ENCODE assay signal across 8 mouse cellular contexts in genomic region chr10:11280578-11281463, GRCm38 (mm10). TPM values are rescaled to one million over a fixed set of nuclear protein-coding genes. Genes with fewer than 3 reads are reported as not detected.
DNase-seq lines count a peak whose midpoint lies in the region; ATAC-seq and TF ChIP-seq lines count a peak whose summit lies in the region.

TSS of gene Fbxo30 (plus strand) at chr10:11281330.

- intact Hi-C loops in heart, adult 2 months (cut with DNase I) = loop anchor here (2.0 to 5.0 kb wide), 3 partner anchors 62 to 134 kb away; partner anchors contain the start of genes Epm2a and Shprh

- H3K36me3 ChIP-seq in embryonic facial prominence, embryonic 13.5 days = no peaks in the 10 kb centered on the region
- H3K36me3 ChIP-seq in heart, adult 2 months (ENCODE audit: control insufficient read depth, insufficient read depth, low read length) = no peaks in the 10 kb centered on the region; the same call in 1 of the 2 replicates
- H3K36me3 ChIP-seq in kidney, adult 2 months (ENCODE audit: control insufficient read depth, insufficient read depth, low read length) = no peaks in the 10 kb centered on the region
- no peaks in the 10 kb centered on the region for H3K36me3 ChIP-seq in limb, embryonic 11.5 days (ENCODE audit: control insufficient read depth, insufficient read depth, low read length)
- no peaks in the 10 kb centered on the region for H3K36me3 ChIP-seq in midbrain, embryonic 13.5 days
- no peaks in the 10 kb centered on the region for H3K36me3 ChIP-seq in small intestine, adult 2 months (ENCODE audit: control insufficient read depth, insufficient read depth, low read length)

- WGBS in embryonic facial prominence, embryonic 13.5 days = under 1% methylated on average over 89 of the region's 93 CpGs
- under 1% methylated on average over 92 of the region's 93 CpGs for WGBS in heart, adult 2 months
- WGBS in kidney, adult 2 months = 1% methylated on average over 92 of the region's 93 CpGs
- WGBS in limb, embryonic 11.5 days = under 1% methylated on average over 71 of the region's 93 CpGs
- under 1% methylated on average over 88 of the region's 93 CpGs for WGBS in midbrain, embryonic 13.5 days
- WGBS in small intestine, adult 2 months = 1% methylated on average over 88 of the region's 93 CpGs

- DNase-seq in 3T3-L1 (ENCODE audit: low read depth, low spot score) = peak; percentile 81
- DNase-seq in adrenal gland, postnatal 4 days (ENCODE audit: low spot score in 2 of 2) = peak; percentile 81 to 85
- DNase-seq in heart, adult 2 months = peak; percentile 96 to 97
- peak; percentile 97 for DNase-seq in kidney, adult 2 months
- DNase-seq in limb, embryonic 11.5 days (ENCODE audit: low spot score) = peak; percentile 91

- peaks cover 3% of the 10 kb centered on the region; the same call in 1 of the 2 replicates for H3K79me2 ChIP-seq in heart, adult 2 months (replicated peaks; ENCODE audit: control insufficient read depth, insufficient read depth, low read length)

- H3K9me3 ChIP-seq in embryonic facial prominence, embryonic 13.5 days = no peaks in the 10 kb centered on the region
- no peaks in the 10 kb centered on the region for H3K9me3 ChIP-seq in limb, embryonic 11.5 days (ENCODE audit: control insufficient read depth, low read length)
- no peaks in the 10 kb centered on the region for H3K9me3 ChIP-seq in midbrain, embryonic 13.5 days

- 0 out of 2 replicates have a peak, but pooled peaks cover 10% of the 10 kb centered on the region for H3K4me1 ChIP-seq in embryonic facial prominence, embryonic 13.5 days
- H3K4me1 ChIP-seq in heart, adult 2 months (ENCODE audit: control insufficient read depth, insufficient read depth, low read length) = peaks cover 2% of the 10 kb centered on the region
- H3K4me1 ChIP-seq in kidney, adult 2 months (ENCODE audit: control insufficient read depth, insufficient read depth, low read length) = no peaks in the 10 kb centered on the region
- 0 out of 2 replicates have a peak, but pooled peaks cover 2% of the 10 kb centered on the region for H3K4me1 ChIP-seq in limb, embryonic 11.5 days (ENCODE audit: control insufficient read depth, insufficient read depth, low read length)
- peaks cover 15% of the 10 kb centered on the region for H3K4me1 ChIP-seq in midbrain, embryonic 13.5 days (replicated peaks)
- no peaks in the 10 kb centered on the region; the same call in 1 of the 2 replicates for H3K4me1 ChIP-seq in small intestine, adult 2 months (ENCODE audit: control insufficient read depth, insufficient read depth, insufficient read length, low read length)

- TF ChIP-seq POLR2A in heart, adult 2 months (IDR thresholded peaks at IDR 0.05; ENCODE audit: insufficient read depth, low read depth, low read length) = peak; percentile 97
- TF ChIP-seq POLR2A in kidney, adult 2 months (IDR thresholded peaks at IDR 0.05; ENCODE audit: low read depth, low read length) = peak; percentile 63
- TF ChIP-seq POLR2A in small intestine, adult 2 months (IDR thresholded peaks at IDR 0.05; ENCODE audit: low read depth, low read length) = peak; percentile 93

- peak within 1 kb of the TSS; percentile 97 for H3K27ac ChIP-seq in embryonic facial prominence, embryonic 13.5 days
- H3K27ac ChIP-seq in heart, adult 2 months = peak within 1 kb of the TSS; percentile 100
- H3K27ac ChIP-seq in kidney, adult 2 months (ENCODE audit: insufficient read depth, low read depth, low read length) = peak within 1 kb of the TSS; percentile 100
- peak within 1 kb of the TSS; percentile 95 for H3K27ac ChIP-seq in limb, embryonic 11.5 days (replicated peaks; ENCODE audit: low read depth, low read length)
- peak within 1 kb of the TSS; percentile 96 for H3K27ac ChIP-seq in midbrain, embryonic 13.5 days
- peak within 1 kb of the TSS; percentile 98 for H3K27ac ChIP-seq in small intestine, adult 2 months (ENCODE audit: insufficient read depth, low read depth, low read length)

- peak within 1 kb of the TSS; percentile 89 for H3K4me2 ChIP-seq in embryonic facial prominence, embryonic 13.5 days
- peak within 1 kb of the TSS; percentile 45 for H3K4me2 ChIP-seq in limb, embryonic 11.5 days (ENCODE audit: low read depth, severe bottlenecking)
- peak within 1 kb of the TSS; percentile 66 for H3K4me2 ChIP-seq in midbrain, embryonic 13.5 days (replicated peaks)

- peak; percentile 85 for TF ChIP-seq CTCF in heart, adult 2 months (IDR thresholded peaks at IDR 0.05)
- peak; percentile 49 for TF ChIP-seq CTCF in kidney, adult 2 months (conservative IDR thresholded peaks at IDR 0.05; ENCODE audit: insufficient read depth, insufficient read length, low read depth, low read length)
- peak; percentile 56; the same call in 1 of the 2 replicates for TF ChIP-seq CTCF in small intestine, adult 2 months (IDR thresholded peaks at IDR 0.05; ENCODE audit: extremely low read depth, insufficient read length, insufficient replicate concordance, low read depth, low read length)

- no peaks in the 10 kb centered on the region for H3K27me3 ChIP-seq in embryonic facial prominence, embryonic 13.5 days
- no peaks in the 10 kb centered on the region for H3K27me3 ChIP-seq in heart, adult 2 months (ENCODE audit: control insufficient read depth, insufficient read depth, low read length)
- H3K27me3 ChIP-seq in kidney, adult 2 months (replicated peaks; ENCODE audit: control insufficient read depth, insufficient read depth, low read length) = no peaks in the 10 kb centered on the region
- no peaks in the 10 kb centered on the region for H3K27me3 ChIP-seq in limb, embryonic 11.5 days (ENCODE audit: control insufficient read depth, insufficient read depth, low read length)
- no peaks in the 10 kb centered on the region for H3K27me3 ChIP-seq in midbrain, embryonic 13.5 days
- H3K27me3 ChIP-seq in small intestine, adult 2 months (ENCODE audit: control insufficient read depth, insufficient read depth, low read length) = no peaks in the 10 kb centered on the region

- peak within 1 kb of the TSS; percentile 89 for H3K4me3 ChIP-seq in embryonic facial prominence, embryonic 13.5 days
- peak within 1 kb of the TSS; percentile 83 for H3K4me3 ChIP-seq in heart, adult 2 months
- peak within 1 kb of the TSS; percentile 83 for H3K4me3 ChIP-seq in kidney, adult 2 months (ENCODE audit: insufficient read depth, low read depth, low read length)
- peak within 1 kb of the TSS; percentile 90 for H3K4me3 ChIP-seq in limb, embryonic 11.5 days (ENCODE audit: low read depth, low read length)
- peak within 1 kb of the TSS; percentile 95 for H3K4me3 ChIP-seq in midbrain, embryonic 13.5 days (replicated peaks)
- peak within 1 kb of the TSS; percentile 77 for H3K4me3 ChIP-seq in small intestine, adult 2 months (ENCODE audit: low read depth, low read length)

- TF ChIP-seq EP300 in heart, adult 2 months (IDR thresholded peaks at IDR 0.05; ENCODE audit: insufficient read depth, low read depth, low read length) = peak; percentile 75; the same call in 1 of the 2 replicates

- peak; percentile 89 for ATAC-seq in embryonic facial prominence, embryonic 13.5 days (ENCODE audit: insufficient number of reproducible peaks, insufficient read depth, low FRiP score, low TSS enrichment, low read depth)
- peak; percentile 92 for ATAC-seq in limb, embryonic 11.5 days (ENCODE audit: insufficient number of reproducible peaks, low FRiP score, low TSS enrichment, low read depth)
- peak; percentile 94 for ATAC-seq in midbrain, embryonic 13.5 days

- H3K9ac ChIP-seq in embryonic facial prominence, embryonic 13.5 days = peak within 1 kb of the TSS; percentile 97
- H3K9ac ChIP-seq in heart, adult 2 months (ENCODE audit: low read depth, low read length) = peak within 1 kb of the TSS; percentile 98
- H3K9ac ChIP-seq in limb, embryonic 11.5 days (ENCODE audit: low read length) = peak within 1 kb of the TSS; percentile 96
- H3K9ac ChIP-seq in midbrain, embryonic 13.5 days (replicated peaks) = peak within 1 kb of the TSS; percentile 90

RNA-seq across cellular contexts. Expression of gene Fbxo30, which starts in this region (rescaled TPM):
- total RNA-seq in adrenal gland, postnatal 4 days (2021) = 10 to 100 TPM; 27.8 to 31.9 TPM
- polyA plus RNA-seq in embryonic facial prominence, embryonic 13.5 days (2015; fragmentation: Nextera tagmentation; extraction: Ambion mirVana) = 37.4 and 41.1 TPM in 2 replicates
- total RNA-seq in heart, adult 2 months (2021) = 10 to 100 TPM; 23.7 to 27.3 TPM
- polyA plus RNA-seq in heart, adult 2 months (2012; rRNA removed) = 3.9 and 11.2 TPM in 2 replicates
- polyA plus RNA-seq in kidney, adult 2 months (2012; rRNA removed) = 2.2 and 3.0 TPM in 2 replicates
- 44.7 and 45.3 TPM in 2 replicates for polyA plus RNA-seq in limb, embryonic 11.5 days (2014; fragmentation: Nextera tagmentation; extraction: Ambion mirVana)
- polyA plus RNA-seq in midbrain, embryonic 13.5 days (2015; fragmentation: Nextera tagmentation; extraction: Ambion mirVana) = 31.8 and 34.9 TPM in 2 replicates
- 0.62 and 0.75 TPM in 2 replicates for polyA plus RNA-seq in small intestine, adult 2 months (2012; rRNA removed)

Comparison
In these comparisons a context has a peak if more than half of its experiments do, and no peak if none do; other contexts are left out.
1. Peak in every context shown above with its lines: DNase-seq, ATAC-seq, H3K4me3 ChIP-seq and H3K27ac ChIP-seq.